Mouse (Mus musculus) A20 (cell line): Measurements from ENCODE around the gene Fbxl17.

Experiments
- DNase-seq: peaks from one replicate; pipeline ENCODE4 v3.0.0-alpha.2; 2011; ENCODE audit warnings: low read depth, low spot score

The Fbxl17 gene

DNA sequence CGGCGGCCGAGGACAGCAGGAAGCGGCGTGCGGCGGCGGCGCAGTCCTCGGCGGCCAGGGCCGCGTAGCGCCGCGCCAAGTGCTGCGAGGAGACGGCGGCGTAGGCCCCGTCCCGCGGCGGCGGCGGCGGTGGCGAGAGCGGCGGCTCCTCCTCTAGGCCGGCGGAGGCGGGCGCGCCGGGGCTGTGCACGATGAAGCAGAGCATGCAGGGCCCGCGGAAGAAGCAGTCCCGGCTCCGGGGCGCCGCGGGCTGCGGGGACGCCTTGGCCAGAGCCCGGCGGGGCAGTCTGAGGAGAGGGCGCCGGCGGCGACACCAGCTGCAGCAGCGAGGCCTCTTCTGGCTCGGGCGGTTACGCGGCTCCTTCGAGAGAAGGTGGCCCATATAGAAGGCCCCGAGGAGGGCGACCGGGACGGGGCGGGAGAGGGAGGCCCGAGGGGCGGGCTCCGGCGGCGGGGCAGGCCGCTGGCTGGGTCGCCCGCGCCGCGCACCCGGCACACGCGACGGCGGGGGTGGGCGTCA lies at the start of gene Fbxl17:
TSS of gene Fbxl17 (minus strand) at position 382 of the 520 bp plus-strand sequence.
- peak; percentile 74 for DNase-seq

GRCm38 (mm10) chr17:63547465-63547864 lies 47.6 kb upstream of the Fbxl17 start:
- peak; percentile 49 for DNase-seq

DNA sequence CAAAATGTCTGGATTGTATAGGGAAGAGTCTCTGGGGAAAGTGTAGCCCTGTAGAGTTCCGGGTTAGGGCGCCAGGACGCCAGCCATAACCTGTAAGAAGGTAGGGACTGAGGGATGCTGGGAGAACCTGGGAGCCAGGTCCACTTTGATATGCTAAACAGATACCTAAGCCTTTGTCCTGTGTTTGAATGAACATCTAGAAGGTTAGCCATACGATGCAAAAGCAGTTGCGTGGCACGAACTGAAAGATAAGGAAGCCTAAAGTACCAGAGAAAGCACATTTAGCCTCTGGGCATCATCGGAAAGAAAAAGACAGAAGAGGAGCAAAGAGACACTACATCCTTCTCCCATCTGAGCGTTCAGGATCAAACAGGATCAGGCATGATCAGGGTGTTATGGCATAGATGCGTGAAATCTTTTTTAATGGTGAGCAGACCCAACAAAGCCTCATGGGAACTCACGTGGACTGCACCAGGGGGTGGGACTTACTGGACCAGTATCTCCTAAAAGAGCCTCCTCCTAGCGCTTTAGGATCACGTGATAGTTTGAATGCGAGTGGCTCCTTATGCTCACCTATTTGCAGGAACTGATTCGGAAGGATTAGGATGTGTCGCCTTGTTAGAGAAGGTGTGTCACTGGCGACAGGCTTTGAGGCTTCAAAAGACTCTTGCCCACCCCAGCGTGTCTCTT lies 34.9 kb upstream of the Fbxl17 start:
- DNase-seq: no peak

DNA sequence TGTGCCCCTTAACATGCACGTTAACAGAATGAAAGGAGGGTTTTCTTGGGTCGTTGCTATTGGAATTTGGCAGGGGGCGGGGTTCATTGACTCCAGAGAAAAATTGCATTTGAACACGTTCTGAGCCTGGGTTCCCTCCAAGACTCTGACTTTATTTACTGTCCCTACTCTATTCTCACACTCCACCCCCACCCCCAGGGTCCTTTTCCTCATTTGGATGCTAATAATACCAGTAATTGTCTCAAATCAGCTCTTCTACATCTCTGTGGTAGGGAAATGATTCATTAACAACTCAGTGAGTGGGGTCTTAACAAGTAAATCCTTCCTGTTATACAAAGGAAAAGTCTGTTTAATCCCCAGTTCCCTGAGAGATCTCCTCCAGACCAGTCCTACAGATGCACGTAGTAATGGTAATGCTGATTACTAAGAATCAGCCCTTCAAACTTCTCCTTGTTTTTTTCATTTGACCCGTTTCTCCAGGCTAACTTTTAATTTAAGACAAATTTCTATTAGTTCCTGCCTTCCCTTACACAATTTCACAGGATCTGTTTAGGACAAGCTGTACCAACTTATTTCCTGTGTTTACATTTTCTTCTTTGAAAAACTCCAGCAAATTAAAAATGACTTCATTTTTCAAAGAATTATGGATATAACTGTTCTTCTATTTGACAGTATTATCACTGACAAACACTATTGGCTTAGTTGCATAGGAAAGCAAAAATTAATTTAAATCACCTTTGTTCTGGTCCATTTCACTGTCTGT lies 33.4 kb upstream of the Fbxl17 start:
- no peak for DNase-seq

DNA sequence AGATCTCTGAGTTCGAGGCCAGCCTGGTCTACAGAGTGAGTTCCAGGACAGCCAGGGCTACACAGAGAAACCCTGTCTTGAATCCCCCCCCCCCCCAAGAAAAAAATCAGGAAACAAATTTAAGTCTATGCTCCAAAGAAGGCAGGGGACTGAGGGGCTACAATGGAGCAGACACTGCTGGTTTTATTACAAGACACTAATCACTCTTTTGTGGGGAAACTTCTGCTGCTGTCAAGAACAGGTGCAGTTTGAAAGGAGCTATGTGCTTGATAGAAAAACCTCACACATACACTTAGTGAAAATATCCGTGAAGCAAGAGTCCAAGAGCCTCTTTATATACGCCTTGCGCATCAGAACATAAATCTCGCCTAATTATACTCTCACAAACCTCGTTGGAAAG lies 29.7 kb upstream of the Fbxl17 start:
- no peak for DNase-seq

DNA sequence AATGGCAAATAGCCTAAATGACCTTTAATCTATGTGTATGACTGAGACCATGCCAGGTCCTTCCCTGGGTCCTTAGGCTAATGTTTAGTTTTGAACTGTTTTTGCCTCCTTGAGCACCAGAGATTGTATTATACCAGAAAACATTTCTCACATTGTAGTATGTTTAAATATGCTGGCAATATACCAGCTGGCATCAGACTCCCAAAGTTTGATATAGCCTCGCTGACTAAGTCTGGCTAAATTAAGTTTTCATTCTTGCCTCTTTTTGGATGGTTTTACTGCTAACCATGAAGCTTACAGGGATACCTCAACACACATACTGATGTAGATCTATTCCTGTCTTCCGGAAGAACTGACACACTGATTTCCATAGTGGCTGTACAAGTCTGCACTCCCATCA lies 20.9 kb upstream of the Fbxl17 start:
- DNase-seq: no peak

DNA sequence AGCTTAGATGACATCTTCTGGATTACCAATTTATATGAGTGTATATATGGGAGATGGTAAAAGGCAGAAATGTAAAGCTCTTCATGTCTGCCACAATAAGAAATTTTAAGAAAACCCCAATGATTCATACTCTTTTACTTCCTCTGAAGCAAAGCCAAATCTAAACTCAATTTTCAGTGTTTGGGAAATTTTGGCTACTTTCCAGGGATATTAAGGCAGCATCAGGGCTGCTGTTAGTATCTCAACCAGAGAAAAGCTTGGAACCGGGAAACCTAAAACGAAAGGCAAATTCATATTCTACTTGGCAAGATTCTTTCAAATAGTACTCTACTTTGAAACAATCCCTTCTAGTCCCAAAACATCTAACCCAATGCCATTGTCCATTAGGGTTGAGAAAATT lies 10.6 kb upstream of the Fbxl17 start:
- no peak for DNase-seq

DNA sequence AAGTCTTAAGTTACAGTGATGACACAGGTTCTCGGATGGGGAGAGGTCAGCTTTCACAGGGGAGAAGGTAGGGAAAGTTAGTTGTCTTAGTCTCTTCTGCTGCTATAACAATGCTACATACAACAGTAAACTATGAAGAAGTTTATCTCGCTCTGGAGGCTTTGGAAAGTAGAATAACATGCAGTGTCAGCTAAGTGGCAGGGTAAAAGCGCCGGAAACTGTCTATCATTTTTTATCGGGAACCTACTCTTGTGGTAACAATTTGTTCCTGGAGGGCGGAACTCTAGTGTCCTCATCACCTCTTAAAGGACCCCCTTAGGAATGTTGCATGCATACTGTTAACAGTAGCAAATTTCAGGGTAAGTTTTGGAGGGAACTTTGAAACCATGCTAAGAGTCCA lies 1.3 kb upstream of the Fbxl17 start:
- DNase-seq: no peak

GRCm38 (mm10) chr17:63500156-63500834 lies 478 bp upstream of the Fbxl17 start:
- DNase-seq: peak; percentile 92

GRCm38 (mm10) chr17:63498717-63499635 lies 841 bp downstream of the Fbxl17 start:
- DNase-seq: peak; percentile 58

DNA sequence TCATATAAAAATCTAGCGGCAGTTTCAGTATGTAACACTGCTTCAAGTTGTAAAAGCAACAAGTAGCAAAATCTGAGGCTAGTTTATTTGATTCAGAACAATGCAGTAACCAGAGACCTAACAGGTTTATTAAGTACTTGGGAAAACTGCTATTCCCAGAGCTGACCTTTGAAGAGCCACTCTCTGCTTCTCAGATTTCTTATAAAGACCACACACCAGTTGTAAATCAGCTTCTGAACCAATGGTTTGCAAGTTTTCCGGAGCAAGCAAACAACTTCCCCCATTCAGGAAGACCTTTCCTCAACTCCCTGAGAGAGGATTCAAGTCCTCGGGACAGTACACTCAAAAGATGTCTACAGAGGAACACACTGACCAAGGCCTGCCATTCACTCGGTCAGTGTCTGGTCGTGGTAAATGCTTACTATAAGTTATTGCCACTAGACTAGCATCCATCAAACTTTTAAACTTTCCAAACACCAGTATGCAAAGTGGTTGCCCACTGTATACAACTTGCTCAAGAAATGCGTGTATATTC lies 1.6 kb downstream of the Fbxl17 start:
- no peak for DNase-seq

DNA sequence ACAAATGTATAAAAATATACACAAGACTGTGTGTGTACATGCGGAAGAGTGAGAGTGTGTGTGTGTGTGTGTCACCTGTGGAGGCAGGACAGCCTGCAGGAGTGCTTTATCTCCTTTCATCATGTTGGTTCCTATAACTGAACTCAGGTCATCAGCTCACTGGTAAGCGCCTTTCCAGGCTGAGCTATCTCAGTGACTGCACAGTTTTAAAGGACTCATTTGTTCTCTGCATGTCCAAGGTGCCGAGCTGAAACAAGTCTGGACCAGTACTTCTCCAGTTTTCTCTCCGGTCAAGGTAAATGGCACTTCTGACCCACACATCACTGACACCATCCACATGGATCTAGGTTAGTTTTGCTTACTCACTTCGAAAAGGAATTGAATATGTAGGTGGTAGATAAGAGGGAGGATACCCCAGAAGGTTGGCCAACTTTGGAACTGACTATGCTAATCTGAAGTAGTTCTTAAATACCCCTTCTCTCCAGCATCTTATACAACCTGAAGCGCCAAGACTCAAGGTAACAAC lies 2.5 kb downstream of the Fbxl17 start:
- no peak for DNase-seq

- no peak for DNase-seq
Observed at GRCm38 (mm10) chr17:63496153-63496552, 3.7 kb downstream of the Fbxl17 start.

DNA sequence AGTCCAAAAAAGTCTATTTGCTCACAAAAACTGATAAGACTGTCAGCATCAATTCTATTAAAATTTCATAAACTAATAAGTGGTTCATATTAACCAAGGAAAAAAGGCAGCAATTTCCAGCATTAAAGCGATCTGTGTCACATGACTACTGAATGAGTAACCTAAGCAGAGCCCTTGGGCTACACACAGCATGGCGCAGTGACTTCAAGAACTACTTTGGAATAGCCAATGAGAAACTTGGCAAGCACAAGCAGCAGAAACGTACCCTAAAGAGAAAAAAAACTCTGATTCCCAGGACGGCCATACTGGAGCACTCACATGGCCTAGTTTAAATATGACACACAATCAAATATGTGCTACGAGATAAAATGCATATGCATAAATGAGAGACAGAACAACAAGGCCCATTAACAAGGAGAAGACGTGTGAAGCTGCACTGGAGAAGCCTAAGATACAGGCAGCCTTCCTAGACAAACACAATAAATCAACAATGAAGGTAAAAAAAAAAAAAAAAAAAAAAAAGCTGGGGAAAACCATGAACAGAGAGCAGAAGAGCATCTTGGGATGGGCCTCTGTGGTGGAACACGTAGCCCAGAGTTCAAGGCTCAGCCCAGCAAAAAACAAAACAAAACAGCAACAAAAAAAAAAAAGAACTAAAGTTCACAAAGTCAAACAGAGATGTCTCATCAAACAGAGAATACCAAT lies 5.8 kb downstream of the Fbxl17 start:
- no peak for DNase-seq

GRCm38 (mm10) chr17:63493274-63493673 lies 6.5 kb downstream of the Fbxl17 start:
- DNase-seq: peak; percentile 27

DNA sequence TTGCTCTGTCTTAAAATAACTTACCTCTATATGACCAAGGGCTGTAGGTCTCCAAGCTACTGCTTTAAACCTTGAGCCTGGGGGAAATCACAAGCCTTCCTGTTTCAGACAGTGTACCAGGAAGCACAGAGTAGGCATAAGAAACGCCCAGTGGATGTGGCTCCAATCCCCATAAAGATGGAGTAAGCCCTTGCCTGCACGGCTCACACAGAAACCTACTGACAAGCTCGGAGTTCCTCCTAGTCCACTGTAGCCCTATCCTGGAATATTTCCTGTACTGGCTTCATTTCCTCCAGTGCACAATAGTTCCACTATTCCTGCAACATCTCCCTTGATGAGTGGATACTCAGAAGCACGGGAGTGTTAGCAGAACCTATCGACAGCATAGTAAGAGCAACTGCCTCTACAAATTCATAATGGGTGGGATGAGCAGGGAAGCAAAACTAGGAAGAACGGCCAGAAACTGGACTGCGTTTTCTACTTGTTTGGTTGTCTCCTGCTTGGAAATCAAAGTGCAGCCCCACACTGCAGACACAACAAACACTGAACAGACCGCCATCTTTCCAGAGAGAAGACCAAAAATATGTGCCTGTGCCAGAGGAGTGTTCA lies 7.0 kb downstream of the Fbxl17 start:
- DNase-seq: no peak

GRCm38 (mm10) chr17:63489525-63489924 lies 10.3 kb downstream of the Fbxl17 start:
- DNase-seq: no peak

GRCm38 (mm10) chr17:63467866-63468265 lies 32.0 kb downstream of the Fbxl17 start:
- DNase-seq: peak; percentile 67

DNA sequence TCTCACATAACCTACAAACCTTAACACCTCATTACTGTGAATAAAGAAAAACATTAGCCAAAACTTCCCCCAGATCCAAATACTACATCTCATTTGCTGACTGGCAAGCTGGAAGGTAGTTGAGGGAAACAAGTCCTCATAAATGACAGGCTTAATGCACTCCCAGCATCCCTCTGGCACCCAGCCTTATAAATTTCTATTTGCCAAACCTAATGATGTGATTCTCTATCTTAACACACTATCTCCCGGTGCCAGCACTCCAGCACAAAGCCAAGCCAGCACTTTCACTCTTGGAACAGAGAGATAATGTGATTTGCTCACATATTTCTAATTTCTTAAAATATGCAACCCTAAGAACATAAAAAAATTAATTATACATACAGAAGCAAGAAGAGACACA lies 34.6 kb downstream of the Fbxl17 start:
- no peak for DNase-seq

- no peak for DNase-seq
Observed at GRCm38 (mm10) chr17:63462512-63462911, 37.3 kb downstream of the Fbxl17 start.
